18 mouse cellular contexts compared by ENCODE assay signal in the genomic region with DNA sequence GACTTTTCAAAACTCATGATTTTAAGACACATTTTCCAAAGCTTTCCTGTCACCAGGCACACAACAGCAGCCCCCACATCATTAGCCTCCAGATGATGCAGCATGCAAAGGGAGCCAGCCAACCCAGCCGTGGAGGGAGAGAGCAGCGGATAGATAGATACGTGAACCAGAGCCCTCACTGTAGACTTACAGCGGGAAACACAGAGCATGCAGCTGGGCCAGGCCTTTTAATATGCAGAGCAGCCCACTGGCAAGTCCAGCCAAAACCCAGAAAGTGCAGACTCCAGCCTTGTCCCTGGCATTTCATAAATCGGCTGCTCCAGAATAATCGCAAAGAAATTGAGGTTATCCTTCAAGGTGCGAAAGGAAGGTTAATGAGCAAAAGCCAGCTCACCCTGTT. TPM values are rescaled to one million over a fixed set of nuclear protein-coding genes. Genes with fewer than 3 reads are reported as not detected.
A peak's percentile ranks its signal among the peaks of the same experiment; 100 is the strongest.
DNase-seq lines count a peak whose midpoint lies in the region; ATAC-seq and TF ChIP-seq lines count a peak whose summit lies in the region.
"Had no signal": no experiment of that assay in that cellular context is flagged by ENCODE, and none has a peak within 500 bp of the region (broad histone marks: within the 10 kb centered on the region; RNA-seq: fewer than 3 reads in every experiment).

No protein-coding gene starts in this region.

- TF ChIP-seq POLR2A in heart, adult 2 months (IDR thresholded peaks at IDR 0.05; ENCODE audit: insufficient read depth, low read depth, low read length): no peak
- no peak for TF ChIP-seq POLR2A in thymus, adult 2 months (IDR thresholded peaks at IDR 0.05; ENCODE audit: control insufficient read depth, extremely low read depth, insufficient read depth, low read length, poor library complexity)

- H3K9me3 ChIP-seq in midbrain, embryonic 10.5 days (replicated peaks): no peaks in the 10 kb centered on the region
- H3K9me3 ChIP-seq in midbrain, embryonic 13.5 days: no peaks in the 10 kb centered on the region
- no peaks in the 10 kb centered on the region for H3K9me3 ChIP-seq in forebrain, postnatal 0 days (ENCODE audit: low read length)
- no peaks in the 10 kb centered on the region for H3K9me3 ChIP-seq in midbrain, embryonic 15.5 days
- H3K9me3 ChIP-seq: heart, embryonic 15.5 days; liver, embryonic 13.5 days; megakaryocyte, embryonic 14.5 days; stomach, embryonic 15.5 days had no signal

- H3K27me3 ChIP-seq in heart, adult 2 months (ENCODE audit: control insufficient read depth, insufficient read depth, low read length): no peaks in the 10 kb centered on the region
- H3K27me3 ChIP-seq in midbrain, embryonic 10.5 days (ENCODE audit: low read depth, poor library complexity, severe bottlenecking): peaks cover 6% of the 10 kb centered on the region
- peaks cover 4% of the 10 kb centered on the region; the same call in 1 of the 2 replicates for H3K27me3 ChIP-seq in midbrain, embryonic 13.5 days
- no peaks in the 10 kb centered on the region for H3K27me3 ChIP-seq in forebrain, postnatal 0 days (ENCODE audit: insufficient read depth, low read length)
- no peaks in the 10 kb centered on the region for H3K27me3 ChIP-seq in midbrain, embryonic 15.5 days (replicated peaks)
- no peaks in the 10 kb centered on the region for H3K27me3 ChIP-seq in thymus, adult 2 months (ENCODE audit: control insufficient read depth, insufficient read depth, low read length)
- H3K27me3 ChIP-seq: stomach, embryonic 15.5 days had no signal

- DNase-seq in heart, adult 2 months: no peak
- DNase-seq in heart, postnatal 36 days: no peak
- no peak for DNase-seq in midbrain, embryonic 10.5 days (ENCODE audit: low spot score)
- DNase-seq in forebrain, postnatal 0 days: no peak
- DNase-seq in thymus, adult 2 months: no peak
- no peak for DNase-seq in gastrocnemius, postnatal 36 days
- DNase-seq: cerebellum, adult 9-10 months; heart, adult 11 months; kidney, adult 9 months; liver, embryonic 13.5 days; spleen, adult 18-20 months; thymus, postnatal 14 days had no signal

- no peak for ATAC-seq in midbrain, embryonic 13.5 days
- ATAC-seq in forebrain, postnatal 0 days: peak; percentile 68
- ATAC-seq in midbrain, embryonic 15.5 days (replicated peaks): 0 out of 2 replicates have a peak, but pooled peaks have one; percentile 56

- H3K4me1 ChIP-seq in heart, adult 2 months (ENCODE audit: control insufficient read depth, insufficient read depth, low read length): no peaks in the 10 kb centered on the region; the same call in 1 of the 2 replicates
- H3K4me1 ChIP-seq in midbrain, embryonic 10.5 days: peaks cover 19% of the 10 kb centered on the region
- peaks cover 14% of the 10 kb centered on the region for H3K4me1 ChIP-seq in midbrain, embryonic 13.5 days (replicated peaks)
- no peaks in the 10 kb centered on the region for H3K4me1 ChIP-seq in forebrain, postnatal 0 days (ENCODE audit: insufficient read depth)
- peaks cover 10% of the 10 kb centered on the region for H3K4me1 ChIP-seq in midbrain, embryonic 15.5 days
- no peaks in the 10 kb centered on the region for H3K4me1 ChIP-seq in thymus, adult 2 months (replicated peaks; ENCODE audit: control insufficient read depth, insufficient read depth, low read length)
- H3K4me1 ChIP-seq: heart, embryonic 15.5 days; liver, embryonic 13.5 days; megakaryocyte, embryonic 14.5 days; stomach, embryonic 15.5 days had no signal

- H3K4me3 ChIP-seq in heart, adult 2 months: no peak overlapping the region
- H3K4me3 ChIP-seq in midbrain, embryonic 10.5 days: no peak overlapping the region
- H3K4me3 ChIP-seq in midbrain, embryonic 13.5 days (replicated peaks): no peak overlapping the region
- no peak overlapping the region for H3K4me3 ChIP-seq in forebrain, postnatal 0 days (ENCODE audit: low read depth, low read length)
- no peak overlapping the region for H3K4me3 ChIP-seq in midbrain, embryonic 15.5 days
- H3K4me3 ChIP-seq in thymus, adult 2 months (ENCODE audit: control insufficient read depth, insufficient read depth, low read length): no peak overlapping the region
- H3K4me3 ChIP-seq: heart, embryonic 15.5 days; liver, embryonic 13.5 days; megakaryocyte, embryonic 14.5 days; stomach, embryonic 15.5 days had no signal

- TF ChIP-seq CTCF in heart, adult 2 months (IDR thresholded peaks at IDR 0.05): no peak
- no peak for TF ChIP-seq CTCF in forebrain, postnatal 0 days (IDR thresholded peaks at IDR 0.05; ENCODE audit: low read depth)
- TF ChIP-seq CTCF in thymus, adult 2 months (IDR thresholded peaks at IDR 0.05; ENCODE audit: borderline replicate concordance, control insufficient read depth, extremely low read depth, insufficient read depth, low read length, poor library complexity): no peak

- H3K36me3 ChIP-seq in heart, adult 2 months (ENCODE audit: control insufficient read depth, insufficient read depth, low read length): no peaks in the 10 kb centered on the region
- H3K36me3 ChIP-seq in midbrain, embryonic 10.5 days: peaks cover 6% of the 10 kb centered on the region
- H3K36me3 ChIP-seq in midbrain, embryonic 13.5 days: 0 out of 2 replicates have a peak, but pooled peaks cover 2% of the 10 kb centered on the region
- H3K36me3 ChIP-seq in forebrain, postnatal 0 days (ENCODE audit: insufficient read depth): no peaks in the 10 kb centered on the region
- H3K36me3 ChIP-seq in midbrain, embryonic 15.5 days (replicated peaks): no peaks in the 10 kb centered on the region
- no peaks in the 10 kb centered on the region for H3K36me3 ChIP-seq in thymus, adult 2 months (ENCODE audit: control insufficient read depth, insufficient read depth, low read length)
- H3K36me3 ChIP-seq: G1E; heart, embryonic 15.5 days; liver, embryonic 13.5 days; stomach, embryonic 15.5 days had no signal

- WGBS in heart, adult 2 months: 75% methylated on average over 7 of the region's 7 CpGs
- 73% methylated on average over 7 of the region's 7 CpGs for WGBS in midbrain, embryonic 10.5 days
- WGBS in midbrain, embryonic 13.5 days: 33% methylated on average over 7 of the region's 7 CpGs
- 32% methylated on average over 7 of the region's 7 CpGs for WGBS in forebrain, postnatal 0 days
- WGBS in midbrain, embryonic 15.5 days: 32% methylated on average over 7 of the region's 7 CpGs
- 90% methylated on average over 7 of the region's 7 CpGs for WGBS in thymus, adult 2 months

- H3K79me2 ChIP-seq in heart, adult 2 months (replicated peaks; ENCODE audit: control insufficient read depth, insufficient read depth, low read length): no peaks in the 10 kb centered on the region

- H3K9ac ChIP-seq in heart, adult 2 months (ENCODE audit: low read depth, low read length): no peak overlapping the region
- H3K9ac ChIP-seq in midbrain, embryonic 13.5 days (replicated peaks): no peak overlapping the region
- H3K9ac ChIP-seq in forebrain, postnatal 0 days: no peak overlapping the region
- H3K9ac ChIP-seq in midbrain, embryonic 15.5 days: no peak overlapping the region
- H3K9ac ChIP-seq: heart, embryonic 15.5 days; liver, embryonic 13.5 days; stomach, embryonic 15.5 days had no signal

- peak overlapping the region; percentile 47 for H3K27ac ChIP-seq in heart, adult 2 months
- H3K27ac ChIP-seq in midbrain, embryonic 10.5 days (replicated peaks): peak overlapping the region; percentile 63
- H3K27ac ChIP-seq in midbrain, embryonic 13.5 days: no peak overlapping the region
- H3K27ac ChIP-seq in forebrain, postnatal 0 days (ENCODE audit: low read depth, low read length): 0 out of 2 replicates have a peak overlapping the region, but pooled peaks have one; percentile 21
- H3K27ac ChIP-seq in midbrain, embryonic 15.5 days: peak overlapping the region; percentile 34; the same call in 1 of the 2 replicates
- no peak overlapping the region for H3K27ac ChIP-seq in thymus, adult 2 months (ENCODE audit: control insufficient read depth, insufficient read depth, low read length)
- H3K27ac ChIP-seq: heart, embryonic 15.5 days; liver, embryonic 13.5 days; stomach, embryonic 15.5 days had no signal

- intact Hi-C loops in heart, adult 2 months (cut with DNase I): no loop called here
- intact Hi-C loops in heart, postnatal 36 days (cut with DNase I): no loop called here
- intact Hi-C loops in gastrocnemius, postnatal 36 days (cut with DNase I): no loop called here

- no peak overlapping the region for H3K4me2 ChIP-seq in midbrain, embryonic 13.5 days (replicated peaks)
- H3K4me2 ChIP-seq in forebrain, postnatal 0 days (ENCODE audit: low read depth): no peak overlapping the region
- 0 out of 2 replicates have a peak overlapping the region, but pooled peaks have one; percentile 6 for H3K4me2 ChIP-seq in midbrain, embryonic 15.5 days
- H3K4me2 ChIP-seq: heart, embryonic 15.5 days; liver, embryonic 13.5 days; stomach, embryonic 15.5 days had no signal

- no peak for TF ChIP-seq EP300 in heart, adult 2 months (IDR thresholded peaks at IDR 0.05; ENCODE audit: insufficient read depth, low read depth, low read length)

RNA-seq across cellular contexts. Expression of a gene that starts 9.3 kb away (rescaled TPM):
- total RNA-seq in heart, adult 2 months (2021): 10 to 100 TPM; 54.6 to 83.7 TPM
- polyA plus RNA-seq in heart, adult 2 months (2012; rRNA removed): 27.4 and 28.7 TPM in 2 replicates
- 10 to 100 TPM; 52.1 to 87.0 TPM for total RNA-seq in heart, postnatal 36 days (2021)
- polyA plus RNA-seq in midbrain, embryonic 10.5 days (2016; fragmentation: Nextera tagmentation; extraction: Ambion mirVana): 51.2 and 65.4 TPM in 2 replicates
- 40.7 and 50.3 TPM in 2 replicates for polyA plus RNA-seq in midbrain, embryonic 13.5 days (2015; fragmentation: Nextera tagmentation; extraction: Ambion mirVana)
- 72.2 and 96.4 TPM in 2 replicates for total RNA-seq in forebrain, postnatal 0 days (2014; rRNA removed)
- 34.1 and 39.9 TPM in 2 replicates for polyA plus RNA-seq in forebrain, postnatal 0 days (2015; fragmentation: Nextera tagmentation; extraction: Ambion mirVana)
- polyA plus RNA-seq in midbrain, embryonic 15.5 days (2015; fragmentation: Nextera tagmentation; extraction: Ambion mirVana): 46.6 and 50.4 TPM in 2 replicates
- 13.3 and 13.4 TPM in 2 replicates for polyA plus RNA-seq in thymus, adult 2 months (2012; rRNA removed)
- 10 to 100 TPM; 39.1 to 48.9 TPM for total RNA-seq in gastrocnemius, postnatal 36 days (2021)
- polyA plus RNA-seq: G1E had no signal

Comparison
In these comparisons a context has a peak if more than half of its experiments do, and no peak if none do; other contexts are left out.
1. H3K27ac ChIP-seq: peak in heart, adult 2 months (single experiment), midbrain, embryonic 10.5 days (single experiment), forebrain, postnatal 0 days (single experiment) and midbrain, embryonic 15.5 days (single experiment); none in midbrain, embryonic 13.5 days (single experiment) and thymus, adult 2 months (single experiment).